9 mouse cellular contexts compared by ENCODE assay signal in genomic region chr8:46811021-46811622, GRCm38 (mm10).
DNase-seq lines count a peak whose midpoint lies in the region; ATAC-seq and TF ChIP-seq lines count a peak whose summit lies in the region.
"Had no signal": no experiment of that assay in that cellular context is flagged by ENCODE, and none has a peak within 500 bp of the region (broad histone marks: within the 10 kb centered on the region; RNA-seq: fewer than 3 reads in every experiment).

No protein-coding gene starts in this region.

- WGBS in forebrain, embryonic 11.5 days = 92% methylated on average over 11 of the region's 11 CpGs

- H3K27me3 ChIP-seq in forebrain, embryonic 11.5 days (ENCODE audit: control insufficient read depth, insufficient read depth, low read length) = no peaks in the 10 kb centered on the region
- H3K27me3 ChIP-seq: hindbrain, embryonic 15.5 days had no signal

- ATAC-seq in forebrain, embryonic 11.5 days (replicated peaks; ENCODE audit: low FRiP score) = no peak

- peaks cover 9% of the 10 kb centered on the region; the same call in 1 of the 2 replicates for H3K36me3 ChIP-seq in forebrain, embryonic 11.5 days (ENCODE audit: control insufficient read depth, insufficient read depth, low read length)

- TF ChIP-seq CTCF in left cerebral cortex, adult 2 months (IDR thresholded peaks at IDR 0.05) = no peak

- peak; percentile 28 for DNase-seq in urinary bladder, postnatal 14 days (ENCODE audit: low spot score)
- DNase-seq in urinary bladder, adult 2 months (ENCODE audit: low spot score) = no peak
- peak; percentile 6 to 30 for DNase-seq in frontal cortex, postnatal 14 days (ENCODE audit: low spot score in 2 of 2)
- DNase-seq in left cerebral cortex, adult 2 months (ENCODE audit: extremely low spot score in 1 of 2, low spot score in 2 of 2) = peak; percentile 43 to 54
- peak; percentile 85 for DNase-seq in telencephalon, adult 2 months (ENCODE audit: low read depth, low spot score)
- DNase-seq in forebrain, embryonic 11.5 days (ENCODE audit: low spot score) = no peak
- no peak for DNase-seq in c-Kit-positive CD71-positive TER-119-positive erythroid progenitor cells, embryonic 14.5 days (ENCODE audit: low spot score)
- DNase-seq in cerebellum, postnatal 25 days = no peak

- no peak overlapping the region for H3K4me3 ChIP-seq in left cerebral cortex, adult 2 months
- H3K4me3 ChIP-seq in forebrain, embryonic 11.5 days (ENCODE audit: low read depth, low read length) = no peak overlapping the region
- H3K4me3 ChIP-seq: hindbrain, embryonic 15.5 days had no signal

- intact Hi-C loops in left cerebral cortex, adult 2 months (cut with DNase I) = loop anchor here (2.0 to 5.0 kb wide), 4 partner anchors 74 to 244 kb away; partner anchors contain the start of gene Irf2

- H3K27ac ChIP-seq in left cerebral cortex, adult 2 months = peak overlapping the region; percentile 51
- H3K27ac ChIP-seq in forebrain, embryonic 11.5 days (ENCODE audit: low read depth, low read length) = no peak overlapping the region
- H3K27ac ChIP-seq: hindbrain, embryonic 15.5 days had no signal

- no peaks in the 10 kb centered on the region for H3K4me1 ChIP-seq in forebrain, embryonic 11.5 days (replicated peaks; ENCODE audit: control insufficient read depth, insufficient read depth, low read length)
- H3K4me1 ChIP-seq: hindbrain, embryonic 15.5 days had no signal

- H3K9me3 ChIP-seq in forebrain, embryonic 11.5 days (ENCODE audit: control insufficient read depth, low read length) = no peaks in the 10 kb centered on the region
- H3K9me3 ChIP-seq: hindbrain, embryonic 15.5 days had no signal

- H3K4me2 ChIP-seq in forebrain, embryonic 11.5 days (ENCODE audit: low read depth, low read length, severe bottlenecking) = no peak overlapping the region
- H3K4me2 ChIP-seq: hindbrain, embryonic 15.5 days had no signal

- no peak overlapping the region for H3K9ac ChIP-seq in forebrain, embryonic 11.5 days (ENCODE audit: low read length)
- H3K9ac ChIP-seq: hindbrain, embryonic 15.5 days had no signal

Comparison
In these comparisons a context has a peak if more than half of its experiments do, and no peak if none do; other contexts are left out.
1. DNase-seq: peak in urinary bladder, postnatal 14 days (single experiment), frontal cortex, postnatal 14 days (2 of 2), left cerebral cortex, adult 2 months (2 of 2) and telencephalon, adult 2 months (single experiment); none in urinary bladder, adult 2 months (single experiment), forebrain, embryonic 11.5 days (single experiment), c-Kit-positive CD71-positive TER-119-positive erythroid progenitor cells, embryonic 14.5 days (single experiment) and cerebellum, postnatal 25 days (0 of 2).